Mouse (Mus musculus) liver, adult 2 months (tissue): ENCODE results near the gene Vsig2. TPM values are rescaled to one million over a fixed set of nuclear protein-coding genes. Genes with fewer than 3 reads are reported as not detected.
A peak's percentile ranks its signal among the peaks of the same experiment; 100 is the strongest.

Experiments
- DNase-seq: peaks from one replicate; pipeline ENCODE4 v3.0.0-alpha.2; 2011; ENCODE audit warnings: low read depth, low spot score; ENCODE audit errors: extremely low read depth
- H3K27ac ChIP-seq: fragments of 200-500 bp; replicated peaks from 2 replicates; pipeline ENCODE4 v1.5.1; 2012; ENCODE audit warnings: low read depth, mild to moderate bottlenecking, control low read depth, inconsistent platforms, low read length; ENCODE audit not compliant: insufficient read depth
- H3K27me3 ChIP-seq: fragments of 200-500 bp; 2 replicates; pipeline ENCODE4 v1.6.1; 2012; ENCODE audit warnings: mild to moderate bottlenecking, moderate library complexity, low read length, inconsistent platforms; ENCODE audit not compliant: control insufficient read depth, insufficient read depth
- H3K36me3 ChIP-seq: fragments of 200-500 bp; 2 replicates; pipeline ENCODE4 v1.6.1; 2012; ENCODE audit warnings: low read length, inconsistent platforms; ENCODE audit not compliant: control insufficient read depth, insufficient read depth
- H3K4me1 ChIP-seq: fragments of 200-500 bp; 2 replicates; pipeline ENCODE4 v1.6.1; 2011; ENCODE audit warnings: low read length; ENCODE audit not compliant: control insufficient read depth, insufficient read depth
- H3K4me3 ChIP-seq: fragments of 200-500 bp; 2 replicates; pipeline ENCODE4 v1.5.1; 2011; ENCODE audit warnings: low read depth, mild to moderate bottlenecking, control low read depth, low read length, moderate library complexity; ENCODE audit not compliant: insufficient read depth
- H3K79me2 ChIP-seq: fragments of 200-500 bp; 2 replicates; pipeline ENCODE4 v1.6.1; 2012; ENCODE audit warnings: inconsistent platforms, mild to moderate bottlenecking, low read length, moderate library complexity; ENCODE audit not compliant: control insufficient read depth, insufficient read depth
- H3K9ac ChIP-seq: fragments of 200-500 bp; 2 replicates; pipeline ENCODE4 v1.6.1; 2012; ENCODE audit warnings: low read depth, mild to moderate bottlenecking, control low read depth, inconsistent platforms, low read length
- CTCF ChIP-seq: fragments of 200-500 bp; IDR thresholded peaks from 2 replicates; pipeline ENCODE4 v1.5.1; 2011; ENCODE audit warnings: low read depth, low read length, control low read depth
- POLR2A ChIP-seq: fragments of 200-500 bp; IDR thresholded peaks from 2 replicates; pipeline ENCODE4 v1.6.1; 2011; ENCODE audit warnings: low read length, control low read depth; ENCODE audit not compliant: insufficient read depth; ENCODE audit errors: extremely low read depth
- WGBS: fragments of 180-500 bp; shearing (Covaris S2); methylation state at CpG from one replicate; pipeline ENCODE4 v1.1.7; 2018; 5-methylcytosine and 5-hydroxymethylcytosine counted together
- polyA plus RNA-seq: library from polyadenylated mRNA; depleted of rRNA; stranded (reverse); fragments of >200 nt; gene quantifications from 2 replicates; pipeline ENCODE4 v1.2.3, GENCODE M21; 2012
- total RNA-seq: library from RNA; depleted of rRNA; stranded (reverse); fragments of >200 nt; gene quantifications from 2 replicates; pipeline ENCODE4 v1.2.3, GENCODE M21; 2014

Vsig2 gene
- total and polyA plus RNA-seq, 2 experiments, result 1.5 TPM

- WGBS, result 8% methylated on average over 32 of the region's 32 CpGs
- H3K27ac ChIP-seq, result peak overlapping the region; percentile 59
- H3K79me2 ChIP-seq, result no peaks in the 10 kb centered on the region
- peak; percentile 19 for DNase-seq
- TF ChIP-seq CTCF (peak; percentile 52), POLR2A (no peak)
- H3K4me1 ChIP-seq, result peaks cover 4% of the 10 kb centered on the region; the same call in 1 of the 2 replicates
- no peaks in the 10 kb centered on the region for H3K36me3 ChIP-seq
- peak overlapping the region; percentile 24 for H3K9ac ChIP-seq
- no peaks in the 10 kb centered on the region for H3K27me3 ChIP-seq
- H3K4me3 ChIP-seq, result peak overlapping the region; percentile 54
These were observed 8.8 kb upstream of the Vsig2 start for GRCm38 (mm10) chr9:37530031-37530887.

GRCm38 (mm10) chr9:37530888-37531705, 8.0 kb upstream of the Vsig2 start:
- Histone ChIP-seq H3K4me1 (peaks cover 4% of the 10 kb centered on the region; the same call in 1 of the 2 replicates), H3K27me3 (no peaks in the 10 kb centered on the region), H3K9ac (peak overlapping the region; percentile 22), H3K36me3 (no peaks in the 10 kb centered on the region), H3K79me2 (no peaks in the 10 kb centered on the region), H3K27ac (peak overlapping the region; percentile 37), H3K4me3 (peak overlapping the region; percentile 54)
- 5% methylated on average over 31 of the region's 31 CpGs for WGBS
- DNase-seq, result peak; percentile 80
- TF ChIP-seq POLR2A (no peak), CTCF (peak; percentile 75)

- 72% methylated on average over 4 of the region's 4 CpGs for WGBS
- no peak for DNase-seq
- Histone ChIP-seq H3K4me1 (no peaks in the 10 kb centered on the region), H3K27me3 (no peaks in the 10 kb centered on the region), H3K4me3 (no peak overlapping the region), H3K79me2 (no peaks in the 10 kb centered on the region), H3K36me3 (no peaks in the 10 kb centered on the region), H3K27ac (no peak overlapping the region), H3K9ac (no peak overlapping the region)
- no peak for TF ChIP-seq POLR2A
- TF ChIP-seq CTCF, result no peak
These were observed 2.2 kb upstream of the Vsig2 start for GRCm38 (mm10) chr9:37536851-37537250.

GRCm38 (mm10) chr9:37537658-37538250, 1.3 kb upstream of the Vsig2 start:
- WGBS, result 77% methylated on average over 5 of the region's 5 CpGs
- no peaks in the 10 kb centered on the region for H3K36me3 ChIP-seq
- no peak overlapping the region for H3K4me3 ChIP-seq
- no peak overlapping the region for H3K9ac ChIP-seq
- H3K79me2 ChIP-seq, result no peaks in the 10 kb centered on the region
- no peak for DNase-seq
- TF ChIP-seq POLR2A (no peak), CTCF (no peak)
- H3K4me1 ChIP-seq, result peaks cover 2% of the 10 kb centered on the region; the same call in 1 of the 2 replicates
- H3K27me3 ChIP-seq, result no peaks in the 10 kb centered on the region
- no peak overlapping the region for H3K27ac ChIP-seq

- H3K27ac ChIP-seq, result no peak overlapping the region
- WGBS, result 81% methylated on average over 4 of the region's 4 CpGs
These were observed 1.2 kb downstream of the Vsig2 start for GRCm38 (mm10) chr9:37540226-37540625.

More at GRCm38 (mm10) chr9:37540226-37540625, 1.2 kb downstream of the Vsig2 start:
- peaks cover 4% of the 10 kb centered on the region; the same call in 1 of the 2 replicates for H3K4me1 ChIP-seq
- no peaks in the 10 kb centered on the region for H3K27me3 ChIP-seq
- H3K36me3 ChIP-seq, result no peaks in the 10 kb centered on the region
- H3K9ac ChIP-seq, result no peak overlapping the region
- H3K4me3 ChIP-seq, result no peak overlapping the region
- H3K79me2 ChIP-seq, result no peaks in the 10 kb centered on the region
- TF ChIP-seq POLR2A, result no peak
- no peak for TF ChIP-seq CTCF
- DNase-seq, result no peak
